Mouse (Mus musculus): ENCODE results near the gene Mical3. TPM values are rescaled to one million over a fixed set of nuclear protein-coding genes. Genes with fewer than 3 reads are reported as not detected.

Gene Mical3
- polyA plus RNA-seq, 1 experiment from 2014 or later = 50.0 TPM

GRCm38 (mm10) chr6:121160126-121160525 is 29.3 kb upstream of the Mical3 start:
- ATAC-seq (replicated peaks) = no peak
- H3K4me2 ChIP-seq = no peak overlapping the region
- 79% methylated on average over 6 of the region's 6 CpGs for WGBS

GRCm38 (mm10) chr6:121159616-121160015 is 28.8 kb upstream of the Mical3 start:
- Histone ChIP-seq H3K36me3 (replicated peaks) (no peaks in the 10 kb centered on the region), H3K27ac (no peak overlapping the region), H3K27me3 (replicated peaks) (no peaks in the 10 kb centered on the region), H3K4me3 (no peak overlapping the region), H3K4me1 (no peaks in the 10 kb centered on the region), H3K9ac (no peak overlapping the region), H3K4me2 (no peak overlapping the region), H3K9me3 (no peaks in the 10 kb centered on the region)
- WGBS = 96% methylated on average over 5 of the region's 5 CpGs
- ATAC-seq (replicated peaks) = no peak

More at GRCm38 (mm10) chr6:121160126-121160525, 29.3 kb upstream of the Mical3 start:
- H3K4me1 ChIP-seq = no peaks in the 10 kb centered on the region
- no peaks in the 10 kb centered on the region for H3K36me3 ChIP-seq (replicated peaks)
- no peaks in the 10 kb centered on the region for H3K9me3 ChIP-seq
- no peak overlapping the region for H3K4me3 ChIP-seq
- H3K27me3 ChIP-seq (replicated peaks) = no peaks in the 10 kb centered on the region
- H3K27ac ChIP-seq = no peak overlapping the region
- H3K9ac ChIP-seq = no peak overlapping the region

GRCm38 (mm10) chr6:121156030-121156429 is 25.2 kb upstream of the Mical3 start:
- Histone ChIP-seq H3K4me1 (0 out of 2 replicates have a peak, but pooled peaks cover 3% of the 10 kb centered on the region), H3K36me3 (replicated peaks) (no peaks in the 10 kb centered on the region), H3K27ac (no peak overlapping the region), H3K9ac (no peak overlapping the region), H3K4me2 (no peak overlapping the region), H3K4me3 (no peak overlapping the region), H3K9me3 (no peaks in the 10 kb centered on the region), H3K27me3 (replicated peaks) (no peaks in the 10 kb centered on the region)
- no peak for ATAC-seq (replicated peaks)
- WGBS = 85% methylated on average over 2 of the region's 2 CpGs

GRCm38 (mm10) chr6:121154451-121155300 is 23.9 kb upstream of the Mical3 start:
- 86% methylated on average over 16 of the region's 16 CpGs for WGBS
- Histone ChIP-seq H3K4me2 (no peak overlapping the region), H3K9me3 (no peaks in the 10 kb centered on the region), H3K4me3 (no peak overlapping the region), H3K27ac (no peak overlapping the region), H3K9ac (no peak overlapping the region), H3K36me3 (replicated peaks) (no peaks in the 10 kb centered on the region), H3K4me1 (0 out of 2 replicates have a peak, but pooled peaks cover 3% of the 10 kb centered on the region), H3K27me3 (replicated peaks) (no peaks in the 10 kb centered on the region)
- ATAC-seq (replicated peaks) = no peak

GRCm38 (mm10) chr6:121153177-121153576 is 22.4 kb upstream of the Mical3 start:
- Histone ChIP-seq H3K4me3 (no peak overlapping the region), H3K9me3 (no peaks in the 10 kb centered on the region), H3K4me1 (0 out of 2 replicates have a peak, but pooled peaks cover 3% of the 10 kb centered on the region), H3K9ac (no peak overlapping the region), H3K4me2 (no peak overlapping the region), H3K36me3 (replicated peaks) (no peaks in the 10 kb centered on the region), H3K27ac (no peak overlapping the region), H3K27me3 (replicated peaks) (no peaks in the 10 kb centered on the region)
- 79% methylated on average over 8 of the region's 8 CpGs for WGBS
- no peak for ATAC-seq (replicated peaks)

- no peak overlapping the region for H3K4me3 ChIP-seq
- no peak for ATAC-seq (replicated peaks)
- H3K36me3 ChIP-seq (replicated peaks) = no peaks in the 10 kb centered on the region
- H3K27me3 ChIP-seq (replicated peaks) = no peaks in the 10 kb centered on the region
- H3K4me2 ChIP-seq = no peak overlapping the region
- H3K9me3 ChIP-seq = no peaks in the 10 kb centered on the region
- H3K27ac ChIP-seq = no peak overlapping the region
- H3K9ac ChIP-seq = no peak overlapping the region
- H3K4me1 ChIP-seq = 0 out of 2 replicates have a peak, but pooled peaks cover 3% of the 10 kb centered on the region
- WGBS = 55% methylated on average over 6 of the region's 6 CpGs
Observed at GRCm38 (mm10) chr6:121151732-121152131, 20.9 kb upstream of the Mical3 start.

GRCm38 (mm10) chr6:121150126-121150525 is 19.3 kb upstream of the Mical3 start:
- ATAC-seq (replicated peaks) = no peak
- no peaks in the 10 kb centered on the region for H3K27me3 ChIP-seq (replicated peaks)
- H3K36me3 ChIP-seq (replicated peaks) = no peaks in the 10 kb centered on the region
- H3K4me2 ChIP-seq = no peak overlapping the region
- no peak overlapping the region for H3K4me3 ChIP-seq
- no peak overlapping the region for H3K9ac ChIP-seq
- no peaks in the 10 kb centered on the region for H3K9me3 ChIP-seq
- H3K27ac ChIP-seq = no peak overlapping the region
- H3K4me1 ChIP-seq = 0 out of 2 replicates have a peak, but pooled peaks cover 6% of the 10 kb centered on the region
- 93% methylated on average over 8 of the region's 8 CpGs for WGBS

- no peak overlapping the region for H3K4me2 ChIP-seq
- H3K9ac ChIP-seq = no peak overlapping the region
- 0 out of 2 replicates have a peak, but pooled peaks cover 6% of the 10 kb centered on the region for H3K4me1 ChIP-seq
- no peak overlapping the region for H3K4me3 ChIP-seq
- WGBS = 85% methylated on average over 3 of the region's 3 CpGs
- no peaks in the 10 kb centered on the region for H3K36me3 ChIP-seq (replicated peaks)
- no peak overlapping the region for H3K27ac ChIP-seq
- ATAC-seq (replicated peaks) = no peak
- no peaks in the 10 kb centered on the region for H3K9me3 ChIP-seq
- no peaks in the 10 kb centered on the region for H3K27me3 ChIP-seq (replicated peaks)
Observed at GRCm38 (mm10) chr6:121149420-121149819, 18.6 kb upstream of the Mical3 start.

- WGBS = 55% methylated on average over 3 of the region's 3 CpGs
- ATAC-seq (replicated peaks) = no peak
- no peaks in the 10 kb centered on the region for H3K9me3 ChIP-seq
Observed at GRCm38 (mm10) chr6:121148360-121148759, 17.6 kb upstream of the Mical3 start.

GRCm38 (mm10) chr6:121146798-121147197 is 16.0 kb upstream of the Mical3 start:
- ATAC-seq (replicated peaks) = no peak
- H3K9ac ChIP-seq = no peak overlapping the region
- no peaks in the 10 kb centered on the region; the same call in 1 of the 2 replicates for H3K27me3 ChIP-seq (replicated peaks)
- no peaks in the 10 kb centered on the region for H3K9me3 ChIP-seq
- no peak overlapping the region for H3K27ac ChIP-seq
- WGBS = 52% methylated on average over 4 of the region's 4 CpGs
- no peaks in the 10 kb centered on the region for H3K36me3 ChIP-seq (replicated peaks)
- no peak overlapping the region for H3K4me3 ChIP-seq
- 0 out of 2 replicates have a peak, but pooled peaks cover 4% of the 10 kb centered on the region for H3K4me1 ChIP-seq
- no peak overlapping the region for H3K4me2 ChIP-seq

More at GRCm38 (mm10) chr6:121148360-121148759, 17.6 kb upstream of the Mical3 start:
- Histone ChIP-seq H3K4me2 (no peak overlapping the region), H3K9ac (no peak overlapping the region), H3K4me3 (no peak overlapping the region), H3K27ac (no peak overlapping the region), H3K27me3 (replicated peaks) (no peaks in the 10 kb centered on the region), H3K4me1 (0 out of 2 replicates have a peak, but pooled peaks cover 6% of the 10 kb centered on the region), H3K36me3 (replicated peaks) (no peaks in the 10 kb centered on the region)

- Histone ChIP-seq H3K9ac (no peak overlapping the region), H3K27me3 (replicated peaks) (no peaks in the 10 kb centered on the region; the same call in 1 of the 2 replicates), H3K4me3 (no peak overlapping the region), H3K4me1 (0 out of 2 replicates have a peak, but pooled peaks cover 4% of the 10 kb centered on the region), H3K36me3 (replicated peaks) (no peaks in the 10 kb centered on the region), H3K4me2 (no peak overlapping the region), H3K27ac (no peak overlapping the region), H3K9me3 (no peaks in the 10 kb centered on the region)
- 0 out of 2 replicates have a peak, but pooled peaks have one; percentile 17 for ATAC-seq (replicated peaks)
- WGBS = 28% methylated on average over 8 of the region's 8 CpGs
Observed at GRCm38 (mm10) chr6:121145906-121146305, 15.1 kb upstream of the Mical3 start.

- Histone ChIP-seq H3K27me3 (replicated peaks) (no peaks in the 10 kb centered on the region; the same call in 1 of the 2 replicates), H3K27ac (no peak overlapping the region), H3K9me3 (no peaks in the 10 kb centered on the region), H3K36me3 (replicated peaks) (no peaks in the 10 kb centered on the region), H3K9ac (no peak overlapping the region), H3K4me2 (no peak overlapping the region), H3K4me3 (no peak overlapping the region), H3K4me1 (0 out of 2 replicates have a peak, but pooled peaks cover 4% of the 10 kb centered on the region)
- no peak for ATAC-seq (replicated peaks)
- 51% methylated on average over 13 of the region's 13 CpGs for WGBS
Observed at GRCm38 (mm10) chr6:121145010-121145604, 14.3 kb upstream of the Mical3 start.
